Mouse (Mus musculus) neural tube, embryonic 11.5 days (tissue): ENCODE results near the gene Rasal3. TPM values are rescaled to one million over a fixed set of nuclear protein-coding genes. Genes with fewer than 3 reads are reported as not detected.

Experiments used
- ATAC-seq: fragments of 200-750 bp; cut with Nextera tagmentation; 2 replicates; pipeline ENCODE4 v1.8.0; 2017; ENCODE audit warnings: moderate number of reproducible peaks, mild to moderate bottlenecking, moderate TSS enrichment, moderate library complexity; ENCODE audit not compliant: insufficient read depth, low FRiP score, low TSS enrichment
- DNase-seq: peaks from one replicate; pipeline ENCODE4 v3.0.0-alpha.2; 2015; ENCODE audit warnings: low spot score
- H3K27ac ChIP-seq: fragments of 300-500 bp; sonication (generic); 2 replicates; pipeline ENCODE4 v1.5.1; 2014; ENCODE audit warnings: low read depth, mild to moderate bottlenecking, low read length
- H3K27me3 ChIP-seq: fragments of 300-500 bp; sonication (generic); 2 replicates; pipeline ENCODE4 v1.6.1; 2014; ENCODE audit warnings: mild to moderate bottlenecking, low read length, mixed read lengths; ENCODE audit not compliant: control insufficient read depth, insufficient read depth
- H3K36me3 ChIP-seq: fragments of 300-500 bp; sonication (generic); 2 replicates; pipeline ENCODE4 v1.6.1; 2014; ENCODE audit warnings: mild to moderate bottlenecking, low read length, moderate library complexity, mixed read lengths; ENCODE audit not compliant: control insufficient read depth, insufficient read depth
- H3K4me1 ChIP-seq: fragments of 300-500 bp; sonication (generic); 2 replicates; pipeline ENCODE4 v1.6.1; 2014; ENCODE audit warnings: low read length, mixed read lengths; ENCODE audit not compliant: control insufficient read depth, insufficient read depth
- H3K4me2 ChIP-seq: fragments of 300-500 bp; sonication (generic); 2 replicates; pipeline ENCODE4 v1.6.1; 2014; ENCODE audit warnings: low read depth, mild to moderate bottlenecking, moderate library complexity
- H3K4me3 ChIP-seq: fragments of 300-500 bp; sonication (generic); 2 replicates; pipeline ENCODE4 v1.5.1; 2014; ENCODE audit warnings: low read depth, low read length
- H3K9ac ChIP-seq: fragments of 300-500 bp; sonication (generic); 2 replicates; pipeline ENCODE4 v1.6.1; 2014; ENCODE audit warnings: mild to moderate bottlenecking, low read length
- H3K9me3 ChIP-seq: fragments of 300-500 bp; sonication (generic); 2 replicates; pipeline ENCODE4 v1.6.1; 2016; ENCODE audit warnings: low read length; ENCODE audit not compliant: control insufficient read depth
- WGBS: fragments of 180-500 bp; shearing (Covaris S2); extraction: QIAGEN DNeasy Blood & Tissue Kit; methylation state at CpG from one replicate; pipeline ENCODE4 v1.1.7; 2014; 5-methylcytosine and 5-hydroxymethylcytosine counted together
- polyA plus RNA-seq: library from polyadenylated mRNA; unstranded; fragments of >200 nt; fragmentation: Nextera tagmentation; extraction: Ambion mirVana; gene quantifications from 2 replicates; pipeline ENCODE4 v1.2.1, GENCODE M21; 2014

Rasal3 gene
- polyA plus RNA-seq = 0.42 and 0.82 TPM in 2 replicates

GRCm38 (mm10) chr17:32403417-32403816 lies at the start of gene Rasal3:
TSS of gene Rasal3 (minus strand) at chr17:32403583.
- Histone ChIP-seq H3K27ac (no peak within 1 kb of the TSS), H3K27me3 (peaks cover 8% of the 10 kb centered on the region), H3K9ac (no peak within 1 kb of the TSS), H3K4me3 (no peak within 1 kb of the TSS), H3K9me3 (no peaks in the 10 kb centered on the region), H3K36me3 (no peaks in the 10 kb centered on the region), H3K4me2 (no peak within 1 kb of the TSS), H3K4me1 (no peaks in the 10 kb centered on the region)
- no peak for DNase-seq
- no peak for ATAC-seq
- WGBS = 82% methylated on average over 8 of the region's 8 CpGs

- H3K36me3 ChIP-seq = no peaks in the 10 kb centered on the region
- H3K4me2 ChIP-seq = peak within 1 kb of the TSS; percentile 49
- no peaks in the 10 kb centered on the region for H3K4me1 ChIP-seq
- DNase-seq (peak; percentile 33), ATAC-seq (no peak)
- H3K9ac ChIP-seq = peak within 1 kb of the TSS; percentile 48
- WGBS = 4% methylated on average over 19 of the region's 19 CpGs
- H3K27me3 ChIP-seq = no peaks in the 10 kb centered on the region
- peak within 1 kb of the TSS; percentile 19; the same call in 1 of the 2 replicates for H3K4me3 ChIP-seq
- no peaks in the 10 kb centered on the region for H3K9me3 ChIP-seq
- H3K27ac ChIP-seq = no peak within 1 kb of the TSS
These were observed 49.1 kb upstream of the Rasal3 start, which contains the start of gene Cyp4f39 for GRCm38 (mm10) chr17:32452482-32452881. TSS of gene Cyp4f39 (plus strand) at chr17:32452723.

- Histone ChIP-seq H3K36me3 (no peaks in the 10 kb centered on the region), H3K9ac (no peak overlapping the region), H3K4me2 (no peak overlapping the region), H3K27ac (no peak overlapping the region), H3K4me1 (no peaks in the 10 kb centered on the region), H3K4me3 (no peak overlapping the region), H3K9me3 (no peaks in the 10 kb centered on the region), H3K27me3 (no peaks in the 10 kb centered on the region)
- ATAC-seq (no peak), DNase-seq (no peak)
- WGBS = 47% methylated on average over 2 of the region's 2 CpGs
These were observed 47.6 kb upstream of the Rasal3 start for GRCm38 (mm10) chr17:32450844-32451537.

- Histone ChIP-seq H3K4me1 (no peaks in the 10 kb centered on the region), H3K4me2 (no peak overlapping the region), H3K27ac (no peak overlapping the region), H3K36me3 (no peaks in the 10 kb centered on the region), H3K4me3 (no peak overlapping the region), H3K27me3 (no peaks in the 10 kb centered on the region), H3K9me3 (no peaks in the 10 kb centered on the region), H3K9ac (no peak overlapping the region)
- 89% methylated on average over 1 of the region's 1 CpGs for WGBS
- DNase-seq = no peak
- no peak for ATAC-seq
These were observed 45.7 kb upstream of the Rasal3 start for GRCm38 (mm10) chr17:32449042-32449441.

GRCm38 (mm10) chr17:32447195-32447594 lies 43.8 kb upstream of the Rasal3 start:
- no peaks in the 10 kb centered on the region for H3K4me1 ChIP-seq

GRCm38 (mm10) chr17:32445016-32445415 lies 41.6 kb upstream of the Rasal3 start:
- H3K9ac ChIP-seq = no peak overlapping the region
- H3K4me1 ChIP-seq = no peaks in the 10 kb centered on the region
- no peaks in the 10 kb centered on the region for H3K27me3 ChIP-seq
- DNase-seq (no peak), ATAC-seq (no peak)
- H3K36me3 ChIP-seq = no peaks in the 10 kb centered on the region
- H3K4me2 ChIP-seq = no peak overlapping the region
- H3K9me3 ChIP-seq = no peaks in the 10 kb centered on the region
- no peak overlapping the region for H3K4me3 ChIP-seq
- 78% methylated on average over 5 of the region's 5 CpGs for WGBS
- no peak overlapping the region for H3K27ac ChIP-seq

More at GRCm38 (mm10) chr17:32447195-32447594, 43.8 kb upstream of the Rasal3 start:
- no peaks in the 10 kb centered on the region for H3K9me3 ChIP-seq
- H3K36me3 ChIP-seq = no peaks in the 10 kb centered on the region
- H3K4me2 ChIP-seq = no peak overlapping the region
- no peak overlapping the region for H3K9ac ChIP-seq
- DNase-seq = no peak
- no peaks in the 10 kb centered on the region for H3K27me3 ChIP-seq
- no peak overlapping the region for H3K4me3 ChIP-seq
- ATAC-seq = no peak
- no peak overlapping the region for H3K27ac ChIP-seq

GRCm38 (mm10) chr17:32443245-32443644 lies 39.9 kb upstream of the Rasal3 start:
- WGBS = 84% methylated on average over 6 of the region's 6 CpGs
- H3K4me3 ChIP-seq = no peak overlapping the region
- H3K9ac ChIP-seq = no peak overlapping the region
- DNase-seq (no peak), ATAC-seq (no peak)
- no peaks in the 10 kb centered on the region for H3K27me3 ChIP-seq
- H3K36me3 ChIP-seq = no peaks in the 10 kb centered on the region
- no peaks in the 10 kb centered on the region for H3K9me3 ChIP-seq
- no peak overlapping the region for H3K27ac ChIP-seq
- no peaks in the 10 kb centered on the region for H3K4me1 ChIP-seq
- H3K4me2 ChIP-seq = no peak overlapping the region

- ATAC-seq (no peak), DNase-seq (no peak)
- no peaks in the 10 kb centered on the region for H3K9me3 ChIP-seq
- H3K4me1 ChIP-seq = no peaks in the 10 kb centered on the region
- no peaks in the 10 kb centered on the region for H3K36me3 ChIP-seq
- H3K27me3 ChIP-seq = no peaks in the 10 kb centered on the region
- WGBS = 91% methylated on average over 4 of the region's 4 CpGs
- no peak overlapping the region for H3K4me3 ChIP-seq
- no peak overlapping the region for H3K9ac ChIP-seq
- H3K4me2 ChIP-seq = no peak overlapping the region
- no peak overlapping the region for H3K27ac ChIP-seq
These were observed 33.7 kb upstream of the Rasal3 start for GRCm38 (mm10) chr17:32437106-32437505.

- no peaks in the 10 kb centered on the region for H3K9me3 ChIP-seq
These were observed 31.8 kb upstream of the Rasal3 start for GRCm38 (mm10) chr17:32435151-32435550.

More at GRCm38 (mm10) chr17:32435151-32435550, 31.8 kb upstream of the Rasal3 start:
- Histone ChIP-seq H3K4me3 (no peak overlapping the region), H3K27ac (no peak overlapping the region), H3K4me2 (no peak overlapping the region), H3K27me3 (no peaks in the 10 kb centered on the region), H3K4me1 (no peaks in the 10 kb centered on the region), H3K9ac (no peak overlapping the region), H3K36me3 (no peaks in the 10 kb centered on the region)
- no peak for DNase-seq
- WGBS = 82% methylated on average over 5 of the region's 5 CpGs
- ATAC-seq = no peak
